Mouse (Mus musculus) erythroblast, embryonic 14.5 days (primary cell): ENCODE results near the gene Mthfd1. TPM values are rescaled to one million over a fixed set of nuclear protein-coding genes. Genes with fewer than 3 reads are reported as not detected.
A peak's percentile ranks its signal among the peaks of the same experiment; 100 is the strongest.

ENCODE experiments used
- H3K27me3 ChIP-seq: 2 replicates; pipeline ENCODE4 v1.6.1; 2012; ENCODE audit warnings: inconsistent platforms; ENCODE audit not compliant: control insufficient read depth
- H3K36me3 ChIP-seq: 2 replicates; pipeline ENCODE4 v1.6.1; 2012; ENCODE audit warnings: mild to moderate bottlenecking, inconsistent platforms; ENCODE audit not compliant: control insufficient read depth
- H3K4me1 ChIP-seq: 2 replicates; pipeline ENCODE4 v1.6.1; 2012; ENCODE audit warnings: inconsistent platforms; ENCODE audit not compliant: control insufficient read depth
- H3K4me3 ChIP-seq: replicated peaks from 2 replicates; pipeline ENCODE3; 2012; ENCODE audit warnings: moderate library complexity, mild to moderate bottlenecking, inconsistent platforms
- H3K9me3 ChIP-seq: 2 replicates; pipeline ENCODE4 v1.6.1; 2012; ENCODE audit warnings: low read length, inconsistent platforms, mixed read lengths; ENCODE audit not compliant: control insufficient read depth
- GATA1 ChIP-seq: IDR thresholded peaks from 2 replicates; pipeline ENCODE4 v1.6.1; 2012; ENCODE audit warnings: low read length, inconsistent platforms, mixed read lengths
- TAL1 ChIP-seq: IDR thresholded peaks from 3 replicates; pipeline ENCODE4 v1.6.1; 2012; ENCODE audit warnings: low read length, inconsistent platforms, mixed read lengths
- polyA plus RNA-seq: library from polyadenylated mRNA; stranded (reverse); fragments of >175 nt; gene quantifications from 2 replicates; pipeline ENCODE4 v1.2.3, GENCODE M21; 2012

The Mthfd1 gene
- polyA plus RNA-seq, 1 experiment = 6.5 TPM

- Histone ChIP-seq H3K9me3 (no peaks in the 10 kb centered on the region), H3K4me3 (peak within 1 kb of the TSS; percentile 51), H3K27me3 (peaks cover 15% of the 10 kb centered on the region), H3K4me1 (peaks cover 11% of the 10 kb centered on the region), H3K36me3 (peaks cover 42% of the 10 kb centered on the region)
- TF ChIP-seq GATA1 (no peak), TAL1 (no peak)
Observed at GRCm38 (mm10) chr12:76324679-76325431, 69.8 kb downstream of the Mthfd1 start, which contains the start of gene Akap5. Gene Akap5, plus strand, starts transcription at chr12:76324891.

- Histone ChIP-seq H3K27me3 (peaks cover 15% of the 10 kb centered on the region), H3K36me3 (peaks cover 24% of the 10 kb centered on the region), H3K4me1 (peaks cover 11% of the 10 kb centered on the region), H3K4me3 (no peak overlapping the region), H3K9me3 (no peaks in the 10 kb centered on the region)
- TF ChIP-seq TAL1 = no peak
- TF ChIP-seq GATA1 = no peak
Observed at GRCm38 (mm10) chr12:76326437-76327220, 71.5 kb downstream of the Mthfd1 start.

DNA sequence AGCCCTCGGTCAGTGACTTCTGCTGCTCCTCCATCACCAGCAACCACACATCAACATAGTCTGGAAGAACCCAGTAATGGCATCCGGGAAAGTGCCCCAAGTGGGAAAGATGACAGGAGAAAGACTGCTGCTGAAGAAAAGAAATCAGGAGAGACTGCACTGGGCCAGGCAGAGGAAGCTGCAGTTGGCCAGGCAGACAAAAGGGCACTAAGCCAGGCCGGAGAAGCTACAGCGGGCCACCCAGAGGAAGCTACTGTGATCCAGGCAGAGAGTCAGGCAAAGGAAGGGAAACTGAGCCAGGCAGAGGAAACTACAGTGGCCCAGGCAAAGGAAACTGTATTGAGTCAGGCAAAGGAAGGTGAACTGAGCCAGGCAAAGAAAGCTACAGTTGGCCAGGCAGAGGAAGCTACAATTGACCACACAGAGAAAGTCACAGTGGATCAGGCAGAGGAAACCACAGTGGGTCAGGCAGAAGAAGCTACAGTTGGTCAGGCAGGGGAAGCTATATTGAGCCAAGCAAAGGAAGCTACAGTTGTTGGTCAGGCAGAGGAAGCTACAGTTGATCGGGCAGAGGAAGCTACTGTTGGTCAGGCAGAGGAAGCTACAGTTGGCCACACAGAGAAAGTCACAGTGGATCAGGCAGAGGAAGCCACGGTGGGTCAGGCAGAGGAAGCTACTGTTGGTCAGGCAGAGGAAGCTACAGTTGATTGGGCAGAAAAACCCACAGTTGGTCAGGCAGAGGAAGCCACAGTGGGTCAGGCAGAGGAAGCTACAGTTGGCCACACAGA is 73.7 kb downstream of the Mthfd1 start:
- H3K9me3 ChIP-seq = no peaks in the 10 kb centered on the region
- H3K27me3 ChIP-seq = peaks cover 15% of the 10 kb centered on the region
- H3K36me3 ChIP-seq = peaks cover 10% of the 10 kb centered on the region
- peaks cover 11% of the 10 kb centered on the region for H3K4me1 ChIP-seq
- no peak for TF ChIP-seq GATA1
- no peak for TF ChIP-seq TAL1
- no peak overlapping the region for H3K4me3 ChIP-seq

DNA sequence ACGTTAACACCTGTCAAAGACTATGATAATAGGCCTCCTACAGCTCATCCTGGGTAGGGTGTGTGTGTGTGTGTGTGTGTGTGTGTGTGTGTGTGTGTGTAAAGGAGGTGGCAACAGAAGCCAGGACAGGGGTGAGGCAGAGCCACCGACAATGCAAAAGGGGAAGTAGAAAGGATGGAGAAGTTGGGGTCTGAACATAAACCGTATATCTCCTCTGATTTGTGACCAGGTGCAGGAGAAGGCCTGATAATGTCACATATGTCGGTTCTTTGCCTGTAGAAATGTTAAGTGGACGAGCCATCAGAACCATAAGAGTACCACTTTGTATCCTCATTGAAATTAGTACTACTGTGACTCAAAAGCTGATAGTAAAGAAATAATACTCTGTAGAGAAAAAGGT is 78.6 kb downstream of the Mthfd1 start:
- peaks cover 2% of the 10 kb centered on the region; the same call in 1 of the 2 replicates for H3K4me1 ChIP-seq
- H3K27me3 ChIP-seq = no peaks in the 10 kb centered on the region
- no peaks in the 10 kb centered on the region for H3K9me3 ChIP-seq
- TF ChIP-seq GATA1 (no peak), TAL1 (no peak)
- H3K36me3 ChIP-seq = peaks cover 4% of the 10 kb centered on the region
- no peak overlapping the region for H3K4me3 ChIP-seq

GRCm38 (mm10) chr12:76335641-76336040 is 80.5 kb downstream of the Mthfd1 start:
- Histone ChIP-seq H3K27me3 (no peaks in the 10 kb centered on the region), H3K4me3 (no peak overlapping the region), H3K36me3 (no peaks in the 10 kb centered on the region), H3K4me1 (peaks cover 2% of the 10 kb centered on the region; the same call in 1 of the 2 replicates), H3K9me3 (no peaks in the 10 kb centered on the region)
- TF ChIP-seq TAL1 (no peak), GATA1 (no peak)

- TF ChIP-seq GATA1 (no peak), TAL1 (no peak)
- H3K36me3 ChIP-seq = no peaks in the 10 kb centered on the region
- H3K9me3 ChIP-seq = no peaks in the 10 kb centered on the region
- H3K4me3 ChIP-seq = no peak overlapping the region
- no peaks in the 10 kb centered on the region for H3K27me3 ChIP-seq
- H3K4me1 ChIP-seq = peaks cover 2% of the 10 kb centered on the region; the same call in 1 of the 2 replicates
Observed at GRCm38 (mm10) chr12:76336111-76336965, 81.2 kb downstream of the Mthfd1 start.

- Histone ChIP-seq H3K9me3 (no peaks in the 10 kb centered on the region), H3K4me3 (no peak overlapping the region), H3K36me3 (peaks cover 4% of the 10 kb centered on the region), H3K27me3 (no peaks in the 10 kb centered on the region), H3K4me1 (peaks cover 2% of the 10 kb centered on the region; the same call in 1 of the 2 replicates)
- no peak for TF ChIP-seq GATA1
- no peak for TF ChIP-seq TAL1
Observed at GRCm38 (mm10) chr12:76341080-76341479, 86.0 kb downstream of the Mthfd1 start.
